Mouse (Mus musculus) MEL-GATA-1-ER (cell line): Measurements from ENCODE around the gene Zfp85.
"Not testable (repeated sequence)": the region's sequence is repeated elsewhere in the genome, so short reads cannot be mapped to it uniquely, and the experiment has no call there.

Source experiments
- DNase-seq: peaks from one replicate; pipeline ENCODE4 v3.0.0-alpha.2; 2012; ENCODE audit warnings: low read depth; ENCODE audit errors: extremely low read depth

The Zfp85 gene

GRCm38 (mm10) chr13:67754333-67755306 is at the start of gene Zfp85:
Gene Zfp85 (minus strand): TSS chr13:67755228.
- peak; percentile 63 for DNase-seq

- not testable (repeated sequence) for DNase-seq
These were observed 44.1 kb upstream of the Zfp85 start for GRCm38 (mm10) chr13:67799151-67799550.

- DNase-seq = no peak
These were observed 43.6 kb upstream of the Zfp85 start for GRCm38 (mm10) chr13:67798618-67799017.

GRCm38 (mm10) chr13:67791921-67792455 is 37.0 kb upstream of the Zfp85 start:
- DNase-seq = no peak

GRCm38 (mm10) chr13:67779265-67780221 is 24.5 kb upstream of the Zfp85 start, which contains the start of gene Zfp493:
Gene Zfp493 (plus strand): TSS chr13:67779693.
- no peak for DNase-seq

GRCm38 (mm10) chr13:67763031-67763768 is 8.2 kb upstream of the Zfp85 start:
- no peak for DNase-seq

- no peak for DNase-seq
These were observed 4.9 kb upstream of the Zfp85 start for GRCm38 (mm10) chr13:67759966-67760365.

- DNase-seq = no peak
These were observed 733 bp upstream of the Zfp85 start for GRCm38 (mm10) chr13:67755761-67756160.

GRCm38 (mm10) chr13:67743896-67744295 is 11.1 kb downstream of the Zfp85 start:
- DNase-seq = no peak

GRCm38 (mm10) chr13:67742941-67743340 is 12.1 kb downstream of the Zfp85 start:
- no peak for DNase-seq

GRCm38 (mm10) chr13:67734391-67734790 is 20.6 kb downstream of the Zfp85 start:
- not testable (repeated sequence) for DNase-seq

GRCm38 (mm10) chr13:67729441-67729840 is 25.6 kb downstream of the Zfp85 start:
- not testable (repeated sequence) for DNase-seq

GRCm38 (mm10) chr13:67728641-67729318 is 26.2 kb downstream of the Zfp85 start, which contains the start of gene Zfp65:
Gene Zfp65 (minus strand): TSS chr13:67729173.
- DNase-seq = no peak

GRCm38 (mm10) chr13:67728106-67728505 is 26.9 kb downstream of the Zfp85 start:
- DNase-seq = no peak

- not testable (repeated sequence) for DNase-seq
These were observed 29.7 kb downstream of the Zfp85 start for GRCm38 (mm10) chr13:67725331-67725730.

- peak; percentile 90 for DNase-seq
These were observed 31.1 kb downstream of the Zfp85 start for GRCm38 (mm10) chr13:67723848-67724479.
